Mouse (Mus musculus): ENCODE data around the gene Cenpj. TPM values are rescaled to one million over a fixed set of nuclear protein-coding genes. Genes with fewer than 3 reads are reported as not detected.

The Cenpj gene
- total and polyA plus RNA-seq, 2 experiments from 2014 or later: 4.4 to 5.3 TPM

- H3K27me3 ChIP-seq (ENCODE audit: insufficient read depth, low read length): no peaks in the 10 kb centered on the region
- no peak overlapping the region for H3K4me2 ChIP-seq (ENCODE audit: low read depth)
- H3K27ac ChIP-seq (ENCODE audit: low read depth, low read length): no peak overlapping the region
- H3K4me1 ChIP-seq (ENCODE audit: insufficient read depth): no peaks in the 10 kb centered on the region
- no peak overlapping the region for H3K9ac ChIP-seq
- no peaks in the 10 kb centered on the region for H3K9me3 ChIP-seq (ENCODE audit: low read length)
- peaks cover 25% of the 10 kb centered on the region for H3K36me3 ChIP-seq (ENCODE audit: insufficient read depth)
- 95% methylated on average over 6 of the region's 6 CpGs for WGBS
- no peak overlapping the region for H3K4me3 ChIP-seq (ENCODE audit: low read depth, low read length)
- TF ChIP-seq CTCF (IDR thresholded peaks at IDR 0.05; ENCODE audit: low read depth): no peak
- ATAC-seq: no peak
- DNase-seq: no peak
These were observed 22.3 kb downstream of the Cenpj start for GRCm38 (mm10) chr14:56552924-56553323.

GRCm38 (mm10) chr14:56550960-56551359 lies 24.3 kb downstream of the Cenpj start:
- H3K27ac ChIP-seq (ENCODE audit: low read depth, low read length): no peak overlapping the region
- DNase-seq (no peak), ATAC-seq (no peak)
- no peaks in the 10 kb centered on the region for H3K4me1 ChIP-seq (ENCODE audit: insufficient read depth)
- no peak overlapping the region for H3K4me2 ChIP-seq (ENCODE audit: low read depth)
- peaks cover 21% of the 10 kb centered on the region for H3K36me3 ChIP-seq (ENCODE audit: insufficient read depth)
- no peaks in the 10 kb centered on the region for H3K9me3 ChIP-seq (ENCODE audit: low read length)
- no peaks in the 10 kb centered on the region for H3K27me3 ChIP-seq (ENCODE audit: insufficient read depth, low read length)
- H3K4me3 ChIP-seq (ENCODE audit: low read depth, low read length): no peak overlapping the region
- H3K9ac ChIP-seq: no peak overlapping the region
- no peak for TF ChIP-seq CTCF (IDR thresholded peaks at IDR 0.05; ENCODE audit: low read depth)
- WGBS: 83% methylated on average over 4 of the region's 4 CpGs

GRCm38 (mm10) chr14:56545491-56545890 lies 29.7 kb downstream of the Cenpj start:
- Histone ChIP-seq H3K27ac (ENCODE audit: low read depth, low read length) (no peak overlapping the region), H3K9ac (no peak overlapping the region), H3K4me3 (ENCODE audit: low read depth, low read length) (no peak overlapping the region), H3K9me3 (ENCODE audit: low read length) (no peaks in the 10 kb centered on the region), H3K27me3 (ENCODE audit: insufficient read depth, low read length) (no peaks in the 10 kb centered on the region), H3K4me1 (ENCODE audit: insufficient read depth) (no peaks in the 10 kb centered on the region), H3K36me3 (ENCODE audit: insufficient read depth) (peaks cover 6% of the 10 kb centered on the region; the same call in 1 of the 2 replicates), H3K4me2 (ENCODE audit: low read depth) (no peak overlapping the region)
- WGBS: 96% methylated on average over 4 of the region's 4 CpGs
- ATAC-seq (no peak), DNase-seq (no peak)
- TF ChIP-seq CTCF (IDR thresholded peaks at IDR 0.05; ENCODE audit: low read depth): no peak

DNA sequence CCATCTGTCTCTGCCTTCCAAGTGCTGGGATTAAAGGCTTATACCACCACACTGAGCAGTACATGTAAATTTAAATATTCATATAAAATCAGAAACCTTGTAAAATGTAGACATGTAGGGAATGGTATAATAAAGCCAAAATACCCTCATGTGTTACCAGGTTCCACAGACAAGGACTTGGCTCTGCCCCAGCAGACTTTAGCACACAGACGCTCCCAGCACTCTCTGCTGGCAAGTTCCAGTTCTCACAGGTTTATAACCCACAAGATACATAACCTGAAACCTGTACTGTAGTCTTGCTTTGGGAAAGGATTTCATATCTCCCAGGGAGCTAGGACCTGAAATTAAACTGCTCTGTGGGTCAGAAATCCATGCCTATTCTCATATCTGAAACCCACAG lies 30.3 kb downstream of the Cenpj start:
- DNase-seq (no peak), ATAC-seq (peak; percentile 14)
- no peak overlapping the region for H3K27ac ChIP-seq (ENCODE audit: low read depth, low read length)
- peaks cover 6% of the 10 kb centered on the region; the same call in 1 of the 2 replicates for H3K36me3 ChIP-seq (ENCODE audit: insufficient read depth)
- H3K27me3 ChIP-seq (ENCODE audit: insufficient read depth, low read length): no peaks in the 10 kb centered on the region
- TF ChIP-seq CTCF (IDR thresholded peaks at IDR 0.05; ENCODE audit: low read depth): no peak
- 59% methylated on average over 1 of the region's 1 CpGs for WGBS
- H3K9me3 ChIP-seq (ENCODE audit: low read length): no peaks in the 10 kb centered on the region
- H3K9ac ChIP-seq: no peak overlapping the region
- H3K4me2 ChIP-seq (ENCODE audit: low read depth): no peak overlapping the region
- H3K4me3 ChIP-seq (ENCODE audit: low read depth, low read length): no peak overlapping the region
- no peaks in the 10 kb centered on the region for H3K4me1 ChIP-seq (ENCODE audit: insufficient read depth)

DNA sequence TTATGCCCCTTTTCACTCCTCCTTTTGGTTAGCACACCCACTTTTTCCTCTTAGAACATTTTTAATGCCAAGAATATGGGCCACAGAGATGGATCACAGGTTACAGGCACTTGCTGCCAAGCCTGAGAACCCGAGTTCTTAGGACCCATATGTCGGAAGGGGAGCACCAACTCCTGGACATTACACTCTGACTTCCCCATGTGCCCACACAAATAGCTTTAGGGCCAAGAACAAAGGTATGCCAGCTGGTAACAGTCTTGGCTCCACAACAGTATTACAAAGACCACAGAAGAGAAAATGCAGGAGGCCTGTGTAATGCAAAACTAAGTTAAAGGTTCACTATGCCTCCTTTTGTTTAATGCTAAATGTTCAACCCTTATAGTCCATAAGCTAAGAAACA lies 44.4 kb downstream of the Cenpj start:
- no peak for TF ChIP-seq CTCF (IDR thresholded peaks at IDR 0.05; ENCODE audit: low read depth)
- Histone ChIP-seq H3K9ac (no peak overlapping the region), H3K27ac (ENCODE audit: low read depth, low read length) (no peak overlapping the region), H3K36me3 (ENCODE audit: insufficient read depth) (peaks cover 28% of the 10 kb centered on the region), H3K4me3 (ENCODE audit: low read depth, low read length) (no peak overlapping the region), H3K9me3 (ENCODE audit: low read length) (no peaks in the 10 kb centered on the region), H3K27me3 (ENCODE audit: insufficient read depth, low read length) (no peaks in the 10 kb centered on the region), H3K4me1 (ENCODE audit: insufficient read depth) (no peaks in the 10 kb centered on the region), H3K4me2 (ENCODE audit: low read depth) (no peak overlapping the region)
- WGBS: 73% methylated on average over 2 of the region's 2 CpGs
- DNase-seq (no peak), ATAC-seq (no peak)

GRCm38 (mm10) chr14:56514775-56515174 lies 60.5 kb downstream of the Cenpj start:
- no peak for TF ChIP-seq CTCF (IDR thresholded peaks at IDR 0.05; ENCODE audit: low read depth)
- 90% methylated on average over 2 of the region's 2 CpGs for WGBS
- Histone ChIP-seq H3K27ac (ENCODE audit: low read depth, low read length) (no peak overlapping the region), H3K4me2 (ENCODE audit: low read depth) (no peak overlapping the region), H3K36me3 (ENCODE audit: insufficient read depth) (no peaks in the 10 kb centered on the region), H3K27me3 (ENCODE audit: insufficient read depth, low read length) (no peaks in the 10 kb centered on the region), H3K9me3 (ENCODE audit: low read length) (no peaks in the 10 kb centered on the region), H3K4me1 (ENCODE audit: insufficient read depth) (no peaks in the 10 kb centered on the region), H3K9ac (no peak overlapping the region), H3K4me3 (ENCODE audit: low read depth, low read length) (no peak overlapping the region)
- DNase-seq: no peak
- no peak for ATAC-seq

- Histone ChIP-seq H3K27ac (ENCODE audit: low read depth, low read length) (no peak overlapping the region), H3K4me3 (ENCODE audit: low read depth, low read length) (no peak overlapping the region), H3K9me3 (ENCODE audit: low read length) (no peaks in the 10 kb centered on the region), H3K4me1 (ENCODE audit: insufficient read depth) (no peaks in the 10 kb centered on the region), H3K36me3 (ENCODE audit: insufficient read depth) (no peaks in the 10 kb centered on the region), H3K9ac (no peak overlapping the region), H3K27me3 (ENCODE audit: insufficient read depth, low read length) (no peaks in the 10 kb centered on the region), H3K4me2 (ENCODE audit: low read depth) (no peak overlapping the region)
- 32% methylated on average over 6 of the region's 6 CpGs for WGBS
- DNase-seq (peak; percentile 3), ATAC-seq (no peak)
- peak; percentile 56 for TF ChIP-seq CTCF (IDR thresholded peaks at IDR 0.05; ENCODE audit: low read depth)
These were observed 63.1 kb downstream of the Cenpj start for GRCm38 (mm10) chr14:56512084-56512483.

GRCm38 (mm10) chr14:56506743-56507142 lies 68.5 kb downstream of the Cenpj start:
- DNase-seq (no peak), ATAC-seq (no peak)
- Histone ChIP-seq H3K9ac (no peak overlapping the region), H3K4me2 (ENCODE audit: low read depth) (no peak overlapping the region), H3K4me3 (ENCODE audit: low read depth, low read length) (no peak overlapping the region), H3K27ac (ENCODE audit: low read depth, low read length) (no peak overlapping the region), H3K27me3 (ENCODE audit: insufficient read depth, low read length) (no peaks in the 10 kb centered on the region), H3K36me3 (ENCODE audit: insufficient read depth) (no peaks in the 10 kb centered on the region), H3K4me1 (ENCODE audit: insufficient read depth) (no peaks in the 10 kb centered on the region), H3K9me3 (ENCODE audit: low read length) (no peaks in the 10 kb centered on the region)
- no peak for TF ChIP-seq CTCF (IDR thresholded peaks at IDR 0.05; ENCODE audit: low read depth)
- 82% methylated on average over 3 of the region's 3 CpGs for WGBS
